Mouse (Mus musculus): ENCODE measurements around the gene Lhx6.

DNA sequence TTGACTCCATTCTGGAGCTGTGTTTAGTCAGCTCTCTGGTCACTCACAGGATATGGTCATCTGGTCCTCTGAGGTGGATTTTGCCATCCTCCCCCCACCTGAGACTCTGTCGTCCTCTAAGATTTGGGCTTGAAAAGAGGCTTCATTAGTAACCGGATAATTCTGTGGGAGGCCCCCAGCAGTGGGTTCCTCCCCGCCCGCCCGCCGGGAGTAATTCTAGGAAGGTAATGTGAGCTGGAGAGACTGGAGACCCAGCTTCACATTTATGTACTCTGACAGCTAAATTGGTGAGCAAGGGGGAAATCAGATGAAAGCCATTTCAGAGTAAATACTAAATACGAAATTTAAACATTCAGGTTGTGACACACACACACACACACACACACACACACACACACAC lies 3.4 kb upstream of the Lhx6 start:
- TF ChIP-seq EP300 (IDR thresholded peaks at IDR 0.05; ENCODE audit: low read depth) (no peak), CTCF (IDR thresholded peaks at IDR 0.05; ENCODE audit: low read depth) (no peak)

All from heart, postnatal 0 days (tissue).